Mouse (Mus musculus) olfactory bulb, adult 2 months (tissue): ENCODE data around the gene Vamp8.

Source experiments
- CTCF ChIP-seq: fragments of 200-500 bp; IDR thresholded peaks from 2 replicates; pipeline ENCODE4 v1.5.1; 2012; ENCODE audit warnings: low read depth, mild to moderate bottlenecking, low read length, moderate library complexity; ENCODE audit not compliant: insufficient read depth
- POLR2A ChIP-seq: fragments of 200-500 bp; IDR thresholded peaks from 2 replicates; pipeline ENCODE4 v1.6.1; 2012; ENCODE audit warnings: mild to moderate bottlenecking, low read depth, low read length, moderate library complexity; ENCODE audit not compliant: insufficient read depth

DNA sequence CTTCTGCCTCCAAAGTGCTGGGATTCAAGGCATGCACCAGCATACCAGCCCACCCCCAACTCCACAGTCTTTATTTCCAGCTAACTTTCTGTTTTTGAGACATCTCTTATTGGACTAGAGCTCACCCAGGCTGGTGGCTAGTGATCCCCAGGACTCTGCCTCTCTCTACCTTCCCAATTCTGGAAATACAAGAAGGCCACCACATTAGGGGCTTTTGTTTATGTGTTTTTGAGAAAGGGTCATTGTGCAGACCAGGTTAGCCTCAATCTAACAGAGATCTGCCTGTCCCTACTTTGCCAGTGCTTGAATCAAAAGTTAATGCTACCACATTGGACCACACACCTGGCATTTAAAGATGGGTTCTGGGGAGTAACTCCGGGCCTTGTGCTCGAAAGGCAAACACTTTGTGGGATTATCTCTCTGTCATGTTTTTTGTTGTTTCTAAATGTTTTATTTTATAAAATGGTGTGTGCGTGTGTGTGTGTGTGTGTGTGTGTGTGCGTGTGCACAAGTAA, 23.0 kb downstream of the Vamp8 start:
- TF ChIP-seq CTCF, result no peak
- no peak for TF ChIP-seq POLR2A
